Comparison of ENCODE assay signal across 8 mouse cellular contexts in genomic region chr4:130167321-130167720, GRCm38 (mm10). TPM values are rescaled to one million over a fixed set of nuclear protein-coding genes. Genes with fewer than 3 reads are reported as not detected.
DNase-seq lines count a peak whose midpoint lies in the region; ATAC-seq and TF ChIP-seq lines count a peak whose summit lies in the region.

No protein-coding gene starts in this region.

- H3K27me3 ChIP-seq in lung, postnatal 0 days (replicated peaks; ENCODE audit: insufficient read depth, low read length): no peaks in the 10 kb centered on the region
- H3K27me3 ChIP-seq in limb, embryonic 11.5 days (ENCODE audit: control insufficient read depth, insufficient read depth, low read length): peaks cover 8% of the 10 kb centered on the region; the same call in 1 of the 2 replicates
- H3K27me3 ChIP-seq in stomach, embryonic 15.5 days (replicated peaks): no peaks in the 10 kb centered on the region

- H3K4me2 ChIP-seq in lung, postnatal 0 days (replicated peaks; ENCODE audit: low read depth, low read length): peak overlapping the region; percentile 38; the same call in 1 of the 2 replicates
- H3K4me2 ChIP-seq in limb, embryonic 11.5 days (ENCODE audit: low read depth, severe bottlenecking): peak overlapping the region; percentile 28; the same call in 1 of the 2 replicates
- H3K4me2 ChIP-seq in stomach, embryonic 15.5 days: peak overlapping the region; percentile 34

- TF ChIP-seq EP300 in lung, postnatal 0 days (IDR thresholded peaks at IDR 0.05): no peak

- no peak for ATAC-seq in lung, postnatal 0 days
- no peak for ATAC-seq in limb, embryonic 11.5 days (ENCODE audit: insufficient number of reproducible peaks, low FRiP score, low TSS enrichment, low read depth)
- no peak for ATAC-seq in stomach, embryonic 15.5 days (ENCODE audit: insufficient read depth, low FRiP score, low read depth)
- no peak for ATAC-seq in monocyte, adult 5-6 weeks (replicated peaks; ENCODE audit: insufficient number of reproducible peaks, low FRiP score, low TSS enrichment, poor library complexity, severe bottlenecking)

- H3K4me1 ChIP-seq in lung, postnatal 0 days (ENCODE audit: insufficient read depth, low read depth, low read length): peaks cover 37% of the 10 kb centered on the region
- H3K4me1 ChIP-seq in lung, adult 2 months (ENCODE audit: control insufficient read depth, insufficient read depth, low read length): peaks cover 38% of the 10 kb centered on the region
- H3K4me1 ChIP-seq in limb, embryonic 11.5 days (ENCODE audit: control insufficient read depth, insufficient read depth, low read length): peaks cover 43% of the 10 kb centered on the region
- peaks cover 59% of the 10 kb centered on the region for H3K4me1 ChIP-seq in stomach, embryonic 15.5 days

- no peak overlapping the region for H3K4me3 ChIP-seq in lung, postnatal 0 days (ENCODE audit: low read depth, low read length)
- H3K4me3 ChIP-seq in lung, adult 2 months (replicated peaks; ENCODE audit: extremely low read depth, low read depth, low read length): no peak overlapping the region
- no peak overlapping the region for H3K4me3 ChIP-seq in limb, embryonic 11.5 days (ENCODE audit: low read depth, low read length)
- H3K4me3 ChIP-seq in stomach, embryonic 15.5 days (replicated peaks): no peak overlapping the region

- H3K27ac ChIP-seq in lung, postnatal 0 days (ENCODE audit: low read length): peak overlapping the region; percentile 54; the same call in 1 of the 2 replicates
- no peak overlapping the region for H3K27ac ChIP-seq in limb, embryonic 11.5 days (replicated peaks; ENCODE audit: low read depth, low read length)
- peak overlapping the region; percentile 86 for H3K27ac ChIP-seq in stomach, embryonic 15.5 days

- DNase-seq in embryo, embryonic 11 days: peak; percentile 24
- no peak for DNase-seq in embryo, embryonic 10.5 days (ENCODE audit: low spot score)
- no peak for DNase-seq in lung, postnatal 0 days (ENCODE audit: low spot score)
- no peak for DNase-seq in lung, adult 2 months
- DNase-seq in limb, embryonic 11.5 days (ENCODE audit: low spot score): no peak
- DNase-seq in thymus, postnatal 10 days (ENCODE audit: low spot score in 2 of 2): no peak

- H3K9ac ChIP-seq in lung, postnatal 0 days (replicated peaks; ENCODE audit: low read depth): no peak overlapping the region
- H3K9ac ChIP-seq in limb, embryonic 11.5 days (ENCODE audit: low read length): no peak overlapping the region
- H3K9ac ChIP-seq in stomach, embryonic 15.5 days: no peak overlapping the region

- TF ChIP-seq CTCF in lung, postnatal 0 days (IDR thresholded peaks at IDR 0.05): no peak
- TF ChIP-seq CTCF in lung, adult 2 months (IDR thresholded peaks at IDR 0.05; ENCODE audit: insufficient read depth, low read length): no peak

- no peaks in the 10 kb centered on the region for H3K9me3 ChIP-seq in lung, postnatal 0 days (ENCODE audit: low read length)
- H3K9me3 ChIP-seq in limb, embryonic 11.5 days (ENCODE audit: control insufficient read depth, low read length): no peaks in the 10 kb centered on the region
- no peaks in the 10 kb centered on the region for H3K9me3 ChIP-seq in stomach, embryonic 15.5 days

- TF ChIP-seq POLR2A in lung, adult 2 months (IDR thresholded peaks at IDR 0.05; ENCODE audit: borderline replicate concordance, extremely low read depth, low read depth, low read length): no peak

- WGBS in lung, postnatal 0 days: 56% methylated on average over 22 of the region's 22 CpGs
- WGBS in lung, adult 2 months: 52% methylated on average over 22 of the region's 22 CpGs
- 43% methylated on average over 22 of the region's 22 CpGs for WGBS in limb, embryonic 11.5 days
- 55% methylated on average over 22 of the region's 22 CpGs for WGBS in stomach, embryonic 15.5 days

- H3K36me3 ChIP-seq in lung, postnatal 0 days (ENCODE audit: insufficient read depth, low read length): peaks cover 15% of the 10 kb centered on the region; the same call in 1 of the 2 replicates
- H3K36me3 ChIP-seq in limb, embryonic 11.5 days (ENCODE audit: control insufficient read depth, insufficient read depth, low read length): no peaks in the 10 kb centered on the region
- H3K36me3 ChIP-seq in stomach, embryonic 15.5 days: no peaks in the 10 kb centered on the region

RNA-seq across cellular contexts. Expression of gene Tinagl1, which starts 7.6 kb away (rescaled TPM):
- 213 and 288 TPM in 2 replicates for polyA plus RNA-seq in lung, postnatal 0 days (2015; fragmentation: Nextera tagmentation; extraction: Ambion mirVana)
- 134 and 222 TPM in 2 replicates for polyA plus RNA-seq in lung, adult 2 months (2012; rRNA removed)
- polyA plus RNA-seq in limb, embryonic 11.5 days (2014; fragmentation: Nextera tagmentation; extraction: Ambion mirVana): 6.3 and 6.9 TPM in 2 replicates
- 63.1 and 64.4 TPM in 2 replicates for polyA plus RNA-seq in stomach, embryonic 15.5 days (2015; fragmentation: Nextera tagmentation; extraction: Ambion mirVana)
- total RNA-seq in monocyte, adult 5-6 weeks (2017): not detected in 3 replicates

RNA-seq across cellular contexts. Expression of gene Hcrtr1, which starts 28.2 kb away (rescaled TPM):
- polyA plus RNA-seq in lung, postnatal 0 days (2015; fragmentation: Nextera tagmentation; extraction: Ambion mirVana): 0.08 and 0.18 TPM in 2 replicates
- polyA plus RNA-seq in lung, adult 2 months (2012; rRNA removed): 0.19 and 0.66 TPM in 2 replicates
- not detected in 2 replicates for polyA plus RNA-seq in limb, embryonic 11.5 days (2014; fragmentation: Nextera tagmentation; extraction: Ambion mirVana)
- 0.23 and 0.42 TPM in 2 replicates for polyA plus RNA-seq in stomach, embryonic 15.5 days (2015; fragmentation: Nextera tagmentation; extraction: Ambion mirVana)
- not detected in 3 replicates for total RNA-seq in monocyte, adult 5-6 weeks (2017)

RNA-seq across cellular contexts. Expression of gene Gm853, which starts 54.9 kb away (rescaled TPM):
- polyA plus RNA-seq in lung, postnatal 0 days (2015; fragmentation: Nextera tagmentation; extraction: Ambion mirVana): not detected in 2 replicates
- not detected in 2 replicates for polyA plus RNA-seq in lung, adult 2 months (2012; rRNA removed)
- polyA plus RNA-seq in limb, embryonic 11.5 days (2014; fragmentation: Nextera tagmentation; extraction: Ambion mirVana): not detected in 2 replicates
- not detected in 2 replicates for polyA plus RNA-seq in stomach, embryonic 15.5 days (2015; fragmentation: Nextera tagmentation; extraction: Ambion mirVana)
- total RNA-seq in monocyte, adult 5-6 weeks (2017): not detected in 3 replicates
